In genomic region chr11:29239353-29239752, GRCm38 (mm10) we compare ENCODE assay signal across 18 mouse cellular contexts. TPM values are rescaled to one million over a fixed set of nuclear protein-coding genes. Genes with fewer than 3 reads are reported as not detected.
DNase-seq lines count a peak whose midpoint lies in the region; ATAC-seq and TF ChIP-seq lines count a peak whose summit lies in the region.
"Had no signal": no experiment of that assay in that cellular context is flagged by ENCODE, and none has a peak within 500 bp of the region (broad histone marks: within the 10 kb centered on the region; RNA-seq: fewer than 3 reads in every experiment).

No protein-coding gene starts in this region.

- no peaks in the 10 kb centered on the region for H3K4me1 ChIP-seq in midbrain, embryonic 11.5 days (ENCODE audit: control insufficient read depth, insufficient read depth, low read length)
- H3K4me1 ChIP-seq in midbrain, embryonic 14.5 days (ENCODE audit: control insufficient read depth, insufficient read depth, low read length): no peaks in the 10 kb centered on the region
- H3K4me1 ChIP-seq in ES-E14 (ENCODE audit: control insufficient read depth in 2 of 2, insufficient read depth in 2 of 2, low read length in 2 of 2, poor library complexity in 1 of 2): no peaks in the 10 kb centered on the region; a peak in 1 of 4 replicates
- H3K4me1 ChIP-seq: embryonic facial prominence, embryonic 10.5 days; embryonic facial prominence, embryonic 12.5 days; forebrain, embryonic 13.5 days had no signal

- no peak overlapping the region for H3K9ac ChIP-seq in midbrain, embryonic 11.5 days (ENCODE audit: low read length)
- H3K9ac ChIP-seq in midbrain, embryonic 14.5 days (replicated peaks; ENCODE audit: low read length): no peak overlapping the region
- H3K9ac ChIP-seq in ES-E14 (ENCODE audit: insufficient read depth, low read depth, low read length, poor library complexity, severe bottlenecking): no peak overlapping the region
- H3K9ac ChIP-seq: embryonic facial prominence, embryonic 12.5 days; forebrain, embryonic 13.5 days; forebrain, embryonic 15.5 days; forebrain, postnatal 0 days had no signal

- no peak overlapping the region for H3K4me3 ChIP-seq in midbrain, embryonic 11.5 days (ENCODE audit: low read depth, low read length)
- no peak overlapping the region for H3K4me3 ChIP-seq in midbrain, embryonic 14.5 days (replicated peaks; ENCODE audit: low read depth, low read length)
- no peak overlapping the region for H3K4me3 ChIP-seq in ES-E14 (ENCODE audit: insufficient read depth in 1 of 2, low read depth in 1 of 2, low read length in 2 of 2, poor library complexity in 1 of 2, severe bottlenecking in 1 of 2)
- H3K4me3 ChIP-seq: embryonic facial prominence, embryonic 10.5 days; embryonic facial prominence, embryonic 12.5 days; forebrain, embryonic 13.5 days; forebrain, embryonic 15.5 days had no signal

- no peaks in the 10 kb centered on the region for H3K27me3 ChIP-seq in midbrain, embryonic 11.5 days (ENCODE audit: control insufficient read depth, insufficient read depth, low read length)
- H3K27me3 ChIP-seq in midbrain, embryonic 14.5 days (ENCODE audit: control insufficient read depth, insufficient read depth, low read length): no peaks in the 10 kb centered on the region
- H3K27me3 ChIP-seq: embryonic facial prominence, embryonic 12.5 days; forebrain, embryonic 13.5 days; forebrain, embryonic 15.5 days; Patski had no signal

- no peak for ATAC-seq in midbrain, embryonic 11.5 days (ENCODE audit: low FRiP score)
- ATAC-seq in midbrain, embryonic 14.5 days (ENCODE audit: low FRiP score, low TSS enrichment): no peak
- ATAC-seq: activated CD4-positive, CD25-positive, alpha-beta regulatory T cell, adult 4 months; forebrain, embryonic 13.5 days; forebrain, embryonic 15.5 days; forebrain, postnatal 0 days; Patski had no signal

- no peaks in the 10 kb centered on the region for H3K9me3 ChIP-seq in midbrain, embryonic 11.5 days (ENCODE audit: control insufficient read depth, low read length)
- no peaks in the 10 kb centered on the region for H3K9me3 ChIP-seq in midbrain, embryonic 14.5 days (ENCODE audit: control insufficient read depth, low read length)
- H3K9me3 ChIP-seq in ES-E14 (ENCODE audit: control insufficient read depth, insufficient read depth, low read depth, low read length): no peaks in the 10 kb centered on the region
- H3K9me3 ChIP-seq: embryonic facial prominence, embryonic 10.5 days; embryonic facial prominence, embryonic 12.5 days; forebrain, embryonic 13.5 days; forebrain, embryonic 15.5 days had no signal

- no peaks in the 10 kb centered on the region; the same call in 1 of the 2 replicates for H3K36me3 ChIP-seq in midbrain, embryonic 11.5 days (ENCODE audit: control insufficient read depth, insufficient read depth, low read length)
- H3K36me3 ChIP-seq in midbrain, embryonic 14.5 days (ENCODE audit: control insufficient read depth, insufficient read depth, low read length): peaks cover 29% of the 10 kb centered on the region
- H3K36me3 ChIP-seq in ES-E14 (ENCODE audit: control insufficient read depth, insufficient read depth, low read length, poor library complexity, severe bottlenecking): no peaks in the 10 kb centered on the region

- H3K4me2 ChIP-seq in midbrain, embryonic 11.5 days: no peak overlapping the region
- no peak overlapping the region for H3K4me2 ChIP-seq in midbrain, embryonic 14.5 days (ENCODE audit: low read length)
- H3K4me2 ChIP-seq: embryonic facial prominence, embryonic 12.5 days; forebrain, embryonic 13.5 days; forebrain, embryonic 15.5 days had no signal

- no peak overlapping the region for H3K27ac ChIP-seq in midbrain, embryonic 11.5 days (ENCODE audit: low read depth, low read length)
- H3K27ac ChIP-seq in midbrain, embryonic 14.5 days (replicated peaks; ENCODE audit: low read depth, low read length): no peak overlapping the region
- no peak overlapping the region for H3K27ac ChIP-seq in ES-E14 (ENCODE audit: insufficient read depth, low read depth, low read length, poor library complexity, severe bottlenecking)
- H3K27ac ChIP-seq: embryonic facial prominence, embryonic 10.5 days; embryonic facial prominence, embryonic 12.5 days; forebrain, embryonic 13.5 days; forebrain, embryonic 15.5 days had no signal

- DNase-seq in midbrain, embryonic 11.5 days (ENCODE audit: low spot score, missing footprints): peak; percentile 21
- no peak for DNase-seq in midbrain, embryonic 14.5 days
- no peak for DNase-seq in ES-E14 (ENCODE audit: low read depth, low spot score)
- no peak for DNase-seq in retina, embryonic 14.5 days (ENCODE audit: low spot score)
- DNase-seq in frontal cortex, adult 2 months (ENCODE audit: extremely low spot score in 1 of 2, low spot score in 1 of 2): no peak
- DNase-seq: adrenal gland, adult 8-10 months; cerebellum, adult 11-12 months; cerebellum, adult 2 months; cerebellum, adult 9-10 months; cerebellum, postnatal 10 days; cerebellum, postnatal 25 days; forebrain, postnatal 0 days had no signal

- in situ Hi-C loops in ES-E14 (cut with MboI; ENCODE audit: low sequenced_read_pairs in 2 of 2, unreplicated experiment in 2 of 2): no loop called here

- WGBS in midbrain, embryonic 11.5 days: 96% methylated on average over 1 of the region's 1 CpGs
- WGBS in midbrain, embryonic 14.5 days: 100% methylated on average over 1 of the region's 1 CpGs

TF ChIP-seq in ES-E14, 5 proteins besides CTCF, POLR2A, EP300 and RAD21:
- TF ChIP-seq ZC3H11A (IDR thresholded peaks at IDR 0.05; ENCODE audit: borderline replicate concordance, low read depth, low read length) (no peak), MAFK (IDR thresholded peaks at IDR 0.05; ENCODE audit: insufficient read depth, low read depth, low read length) (peak; percentile 57; the same call in 1 of the 2 replicates)

RNA-seq across cellular contexts. Expression of gene Cfap36, which starts 7.9 kb away (rescaled TPM):
- polyA plus RNA-seq in midbrain, embryonic 11.5 days (2014; fragmentation: Nextera tagmentation; extraction: Ambion mirVana): 70.4 and 81.3 TPM in 2 replicates
- polyA plus RNA-seq in midbrain, embryonic 14.5 days (2014; fragmentation: Nextera tagmentation; extraction: Ambion mirVana): 105 and 111 TPM in 2 replicates
- total RNA-seq in ES-E14 (2012; rRNA removed): 12.3 and 20.3 TPM in 2 replicates
- polyA plus RNA-seq in frontal cortex, adult 2 months (2012; rRNA removed): 90.4 and 105 TPM in 2 replicates
